Mouse (Mus musculus) monocyte, adult 5-6 weeks (primary cell): ENCODE measurements around the gene Wfdc12. TPM values are rescaled to one million over a fixed set of nuclear protein-coding genes. Genes with fewer than 3 reads are reported as not detected.

Experiments
- ATAC-seq: fragments of 153-309, 156-312 bp; replicated peaks from 2 replicates; pipeline ENCODE4 v1.8.0; 2017; ENCODE audit warnings: mild to moderate bottlenecking; ENCODE audit not compliant: low TSS enrichment, insufficient number of reproducible peaks, severe bottlenecking, poor library complexity, low FRiP score
- total RNA-seq: library from RNA; stranded (forward); fragments of 200-1000, 200-491, 200-594 nt; gene quantifications from 3 replicates; pipeline ENCODE4 v1.2.3, GENCODE M21; 2017

Gene Wfdc12
- total RNA-seq, 1 experiment from 2014 or later = not detected

GRCm38 (mm10) chr2:164182692-164183255, 7.6 kb downstream of the Wfdc12 start, which contains the start of gene Wfdc5:
Gene Wfdc5, minus strand, starts transcription at chr2:164182742.
- no peak for ATAC-seq

- ATAC-seq = no peak
Observed at GRCm38 (mm10) chr2:164180770-164181169, 9.6 kb downstream of the Wfdc12 start.

- no peak for ATAC-seq
Observed at GRCm38 (mm10) chr2:164180124-164180523, 10.3 kb downstream of the Wfdc12 start.

- ATAC-seq = no peak
Observed at GRCm38 (mm10) chr2:164177831-164178230, 12.6 kb downstream of the Wfdc12 start.

GRCm38 (mm10) chr2:164175850-164176249, 14.6 kb downstream of the Wfdc12 start:
- no peak for ATAC-seq

- no peak for ATAC-seq
Observed at GRCm38 (mm10) chr2:164174649-164175395, 15.6 kb downstream of the Wfdc12 start.

- no peak for ATAC-seq
Observed at GRCm38 (mm10) chr2:164173394-164173793, 17.0 kb downstream of the Wfdc12 start.

GRCm38 (mm10) chr2:164170902-164171301, 19.5 kb downstream of the Wfdc12 start, which contains the start of gene Kcns1:
Gene Kcns1, minus strand, starts transcription at chr2:164171113.
- no peak for ATAC-seq

- no peak for ATAC-seq
Observed at GRCm38 (mm10) chr2:164170326-164170725, 20.1 kb downstream of the Wfdc12 start.

GRCm38 (mm10) chr2:164168571-164168946, 21.8 kb downstream of the Wfdc12 start:
- no peak for ATAC-seq

- no peak for ATAC-seq
Observed at GRCm38 (mm10) chr2:164167752-164168570, 22.4 kb downstream of the Wfdc12 start.

GRCm38 (mm10) chr2:164164941-164165340, 25.5 kb downstream of the Wfdc12 start:
- ATAC-seq = no peak

GRCm38 (mm10) chr2:164161515-164162055, 28.8 kb downstream of the Wfdc12 start:
- no peak for ATAC-seq

GRCm38 (mm10) chr2:164158838-164159237, 31.6 kb downstream of the Wfdc12 start:
- ATAC-seq = no peak

- ATAC-seq = no peak
Observed at GRCm38 (mm10) chr2:164156158-164156557, 34.2 kb downstream of the Wfdc12 start.

- no peak for ATAC-seq
Observed at GRCm38 (mm10) chr2:164154007-164154406, 36.4 kb downstream of the Wfdc12 start.

GRCm38 (mm10) chr2:164152341-164152740, 38.1 kb downstream of the Wfdc12 start:
- no peak for ATAC-seq

- no peak for ATAC-seq
Observed at GRCm38 (mm10) chr2:164150086-164150760, 40.2 kb downstream of the Wfdc12 start.

- no peak for ATAC-seq
Observed at GRCm38 (mm10) chr2:164146556-164146955, 43.9 kb downstream of the Wfdc12 start.
